Mouse (Mus musculus): ENCODE measurements around the gene Mtx1.
"Not testable (repeated sequence)": the region's sequence is repeated elsewhere in the genome, so short reads cannot be mapped to it uniquely, and the experiment has no call there.

Gene Mtx1

DNA sequence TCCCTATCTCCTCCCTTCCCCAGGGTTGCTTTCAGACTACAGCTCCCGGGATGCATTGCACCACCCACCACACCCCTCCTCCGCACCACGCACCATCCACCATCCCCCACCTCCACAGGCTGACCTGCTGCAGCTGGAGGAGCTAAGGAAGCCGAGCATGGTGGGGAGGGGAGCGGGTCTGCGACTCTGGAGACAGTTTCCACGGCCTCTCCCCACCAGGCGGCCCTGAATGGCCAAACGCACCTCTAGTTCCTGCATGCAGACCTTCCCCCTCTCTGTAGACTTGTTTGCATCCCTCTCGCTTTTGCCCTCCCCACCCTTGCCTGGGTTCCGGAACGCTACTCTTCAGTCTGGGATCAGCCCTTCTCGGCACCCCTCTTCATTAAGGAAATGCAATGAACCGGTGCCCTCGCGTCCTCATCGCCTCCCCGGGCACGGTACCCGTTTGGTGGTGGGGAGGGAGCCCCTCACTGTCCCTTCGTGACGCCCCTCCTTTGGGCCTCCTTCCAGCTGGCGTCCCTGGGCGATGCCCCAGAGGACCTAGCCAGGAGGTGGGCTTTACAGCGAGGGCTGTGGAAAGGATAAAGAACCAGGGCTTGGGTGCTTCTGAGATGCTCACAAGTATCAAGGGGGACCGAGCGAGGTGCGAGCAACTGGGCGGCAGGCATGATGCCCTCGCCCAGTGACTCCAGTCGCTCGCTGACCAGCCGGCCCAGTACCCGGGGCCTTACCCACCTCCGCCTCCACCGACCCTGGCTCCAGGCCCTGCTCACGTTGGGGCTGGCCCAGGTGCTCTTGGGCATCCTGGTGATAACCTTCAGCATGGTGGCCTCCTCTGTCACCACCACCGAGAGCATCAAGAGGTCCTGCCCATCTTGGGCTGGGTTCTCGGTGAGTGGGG, 43.6 kb downstream of the Mtx1 start, which contains the start of gene Fam189b:
Gene Fam189b (plus strand): TSS at position 86 of the 901 bp plus-strand sequence.
- peak; percentile 93 for DNase-seq (ENCODE audit: extremely low spot score)

DNA sequence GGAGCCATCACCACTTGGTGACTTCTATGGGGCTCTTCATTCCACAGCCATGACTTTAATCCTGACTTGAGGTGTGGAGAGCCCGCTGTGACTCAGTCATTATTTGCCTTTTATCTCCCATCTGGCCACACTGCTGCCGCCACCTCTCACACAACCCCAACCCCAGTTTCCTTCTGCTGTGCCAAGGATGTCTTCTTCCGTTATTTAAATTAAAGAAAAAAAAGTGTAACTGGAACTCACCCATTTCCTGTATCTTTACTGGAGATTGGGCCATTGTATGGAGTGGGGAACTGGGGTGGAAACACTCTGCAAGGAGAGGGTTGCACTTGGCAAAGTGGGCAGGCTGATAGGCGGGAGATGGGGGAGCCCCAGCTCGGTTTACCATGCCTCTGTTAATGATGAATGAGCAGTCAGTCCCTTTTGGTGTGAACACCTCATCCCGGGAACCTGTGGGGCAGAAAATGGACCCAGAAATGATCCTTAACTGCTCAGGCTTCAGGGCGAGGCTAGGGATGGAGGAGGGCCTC, 44.3 kb downstream of the Mtx1 start:
- DNase-seq (ENCODE audit: extremely low spot score), result no peak

DNA sequence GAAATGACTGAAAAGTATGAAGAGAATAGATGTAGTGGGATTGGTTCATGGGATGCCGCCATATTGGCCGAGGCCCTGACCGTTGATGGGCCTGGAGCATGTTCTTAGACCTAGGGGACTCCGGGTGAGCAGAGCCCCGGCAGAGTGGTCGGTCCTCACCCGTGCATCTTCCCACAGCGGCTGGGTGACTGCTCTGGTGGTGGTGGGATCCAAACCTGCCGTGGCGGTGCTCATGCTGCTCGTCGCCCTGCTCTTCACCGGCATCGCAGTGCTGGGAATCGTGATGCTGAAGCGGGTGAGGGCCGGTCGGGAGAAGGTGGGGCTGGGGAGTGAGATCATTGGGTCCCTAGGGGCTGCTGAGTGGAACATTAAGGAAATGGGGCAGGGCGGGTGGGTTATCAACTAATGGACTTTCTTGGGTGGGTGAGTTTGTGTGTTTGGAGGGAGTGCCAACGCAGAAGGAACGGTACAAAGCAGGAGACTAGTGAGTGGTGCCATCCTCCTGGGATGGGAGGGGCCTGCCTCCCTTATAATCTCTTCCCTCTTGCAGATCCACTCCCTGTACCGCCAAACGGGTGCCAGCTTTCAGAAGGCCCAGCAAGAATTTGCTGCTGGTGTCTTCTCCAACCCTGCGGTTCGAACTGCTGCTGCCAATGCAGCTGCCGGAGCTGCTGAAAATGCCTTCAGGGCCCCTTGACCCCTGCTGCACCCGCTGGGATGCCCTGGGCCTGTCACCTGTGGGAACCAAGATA, 45.0 kb downstream of the Mtx1 start:
- no peak for DNase-seq (ENCODE audit: extremely low spot score)

DNA sequence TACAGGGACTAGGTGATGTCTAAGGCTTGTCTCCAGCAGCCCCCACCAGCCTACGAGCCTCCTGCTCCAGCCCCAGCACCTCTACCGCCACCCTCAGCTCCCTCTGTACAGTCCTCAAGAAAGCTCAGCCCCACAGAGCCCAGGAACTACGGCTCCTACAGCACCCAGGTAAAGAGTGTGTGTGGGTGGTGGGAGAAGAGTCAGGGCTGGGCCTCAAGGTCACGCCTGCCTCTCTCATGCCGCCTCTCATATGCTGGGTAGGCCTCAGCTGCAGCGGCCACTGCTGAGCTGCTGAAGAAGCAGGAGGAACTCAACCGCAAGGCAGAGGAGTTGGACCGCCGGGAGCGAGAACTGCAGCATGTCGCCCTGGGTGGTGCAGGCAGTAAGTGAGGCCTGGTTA, 47.8 kb downstream of the Mtx1 start:
- no peak for DNase-seq (ENCODE audit: extremely low spot score)

DNA sequence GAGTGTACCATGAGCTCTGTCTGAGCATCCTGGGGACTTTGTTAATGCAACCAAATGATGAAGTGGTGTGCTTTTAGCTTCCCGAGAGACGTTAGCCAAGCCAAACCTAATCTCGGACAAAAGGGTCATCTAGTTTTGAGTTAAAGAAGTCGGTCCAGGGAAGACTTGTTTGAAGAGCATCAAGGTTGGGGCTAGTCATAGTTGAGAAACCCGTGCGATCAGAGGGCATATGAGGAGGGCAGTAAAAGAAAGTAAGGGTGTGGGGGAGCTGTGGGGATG, 48.8 kb downstream of the Mtx1 start:
- DNase-seq (ENCODE audit: extremely low spot score), result no peak

DNA sequence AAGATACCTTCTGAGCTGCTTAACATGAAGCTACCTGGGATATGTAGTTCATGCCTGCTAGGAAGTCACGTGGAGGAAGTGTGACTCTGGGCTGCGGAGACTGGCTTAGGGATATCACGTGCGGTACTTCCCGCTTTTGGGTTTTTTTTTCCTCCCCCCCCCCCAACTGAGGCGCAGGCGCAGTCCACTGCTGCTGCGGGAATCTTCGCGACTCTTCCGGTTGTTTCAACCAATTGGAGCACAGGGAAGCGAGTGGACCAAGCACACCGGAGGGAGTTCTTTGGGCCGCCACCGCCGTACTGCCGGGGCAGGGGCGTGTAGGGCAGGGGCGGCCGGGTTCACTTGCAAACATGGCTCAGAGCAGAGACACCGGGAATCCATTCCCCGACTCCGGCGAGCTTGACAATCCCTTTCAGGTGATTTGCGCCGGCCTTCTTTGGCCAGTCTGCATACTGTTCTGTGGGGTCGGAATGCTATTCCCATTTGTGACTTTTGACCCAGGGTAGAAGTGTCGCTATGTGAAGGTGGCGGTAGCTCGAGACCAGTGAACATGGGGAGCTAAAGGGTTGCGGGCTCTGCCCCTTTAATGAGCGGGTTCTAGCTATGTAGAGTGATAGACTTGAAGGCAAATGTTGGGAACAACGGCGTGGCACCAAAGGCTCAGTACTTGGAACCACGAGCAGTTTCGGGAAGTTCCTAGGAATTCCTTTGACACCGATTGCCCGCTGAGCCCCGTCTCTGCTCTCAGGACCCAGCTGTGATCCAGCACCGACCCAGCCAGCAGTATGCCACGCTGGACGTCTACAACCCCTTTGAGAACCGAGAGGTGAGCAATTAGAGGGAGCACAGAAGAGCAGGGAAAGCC, 49.4 kb downstream of the Mtx1 start, which contains the start of gene Scamp3:
Gene Scamp3 (plus strand): TSS at position 232 of the 865 bp plus-strand sequence.
- DNase-seq (ENCODE audit: extremely low spot score), result peak; percentile 95

DNA sequence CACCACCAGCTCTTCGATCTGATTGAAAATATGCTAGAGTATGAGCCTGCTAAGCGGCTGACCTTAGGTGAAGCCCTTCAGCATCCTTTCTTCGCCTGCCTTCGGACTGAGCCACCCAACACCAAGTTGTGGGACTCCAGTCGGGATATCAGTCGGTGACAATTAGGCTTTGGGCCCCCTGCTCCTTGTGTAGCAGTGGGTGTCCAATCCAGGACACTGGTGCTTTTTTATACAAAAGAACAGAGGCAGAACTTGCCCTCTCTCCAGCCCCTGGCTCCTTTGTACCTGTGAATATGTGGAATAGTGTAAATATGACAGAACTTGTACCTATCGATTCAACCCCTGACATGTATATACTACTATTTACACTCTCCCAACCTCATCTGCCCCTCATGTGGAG, 50.5 kb downstream of the Mtx1 start:
- no peak for DNase-seq (ENCODE audit: extremely low spot score)

DNA sequence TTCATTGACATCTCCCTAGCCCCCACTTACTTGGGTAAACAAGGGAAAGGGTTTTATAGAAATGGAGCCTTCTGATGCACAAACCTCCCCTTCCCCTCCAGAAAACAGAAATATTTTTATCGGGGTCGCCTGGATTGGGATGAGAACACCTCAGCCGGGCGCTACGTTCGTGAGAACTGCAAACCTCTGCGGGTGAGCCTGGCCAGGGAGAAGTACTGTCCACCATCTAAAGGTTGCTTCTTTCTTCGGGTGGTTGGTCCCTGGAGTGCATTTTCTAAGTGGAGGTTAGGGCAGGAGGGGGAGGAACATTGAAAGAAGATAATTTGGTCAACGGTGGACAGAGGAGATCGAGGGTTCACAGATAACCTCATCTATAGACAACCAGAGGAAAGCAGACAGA, 51.3 kb downstream of the Mtx1 start:
- DNase-seq (ENCODE audit: extremely low spot score), result no peak

DNA sequence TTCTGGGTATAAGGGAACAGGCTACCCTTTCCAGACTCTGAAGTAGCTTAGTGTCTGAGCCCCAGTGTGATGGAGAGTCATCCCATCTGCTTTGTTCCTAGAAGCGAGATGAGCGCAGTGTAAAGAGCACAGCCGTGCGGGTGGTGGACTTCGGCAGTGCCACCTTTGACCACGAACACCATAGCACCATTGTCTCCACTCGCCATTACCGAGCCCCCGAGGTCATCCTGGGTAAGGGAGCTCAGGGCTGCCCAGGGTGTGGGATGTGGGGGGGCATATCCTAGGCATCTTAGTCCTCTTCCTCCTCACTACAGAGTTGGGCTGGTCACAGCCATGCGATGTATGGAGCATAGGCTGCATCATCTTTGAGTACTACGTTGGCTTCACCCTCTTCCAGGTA, 52.0 kb downstream of the Mtx1 start:
- DNase-seq (ENCODE audit: extremely low spot score), result no peak

DNA sequence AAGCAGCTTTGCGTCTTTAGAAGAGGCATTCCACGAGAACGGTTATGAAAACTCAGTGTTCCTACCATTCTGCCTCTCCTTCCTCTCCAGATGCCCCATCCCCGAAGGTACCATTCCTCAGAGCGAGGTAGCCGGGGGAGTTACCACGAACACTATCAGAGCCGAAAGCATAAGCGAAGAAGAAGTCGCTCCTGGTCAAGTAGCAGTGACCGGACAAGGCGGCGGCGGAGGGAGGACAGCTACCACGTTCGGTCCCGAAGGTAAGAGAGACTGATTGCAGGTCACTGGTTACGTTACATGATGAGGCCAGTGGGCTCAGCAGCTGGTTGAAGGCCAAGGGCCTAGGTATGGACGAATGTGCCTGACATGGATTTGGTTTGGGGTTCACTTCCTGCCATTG, 59.9 kb downstream of the Mtx1 start:
- no peak for DNase-seq (ENCODE audit: extremely low spot score)

DNA sequence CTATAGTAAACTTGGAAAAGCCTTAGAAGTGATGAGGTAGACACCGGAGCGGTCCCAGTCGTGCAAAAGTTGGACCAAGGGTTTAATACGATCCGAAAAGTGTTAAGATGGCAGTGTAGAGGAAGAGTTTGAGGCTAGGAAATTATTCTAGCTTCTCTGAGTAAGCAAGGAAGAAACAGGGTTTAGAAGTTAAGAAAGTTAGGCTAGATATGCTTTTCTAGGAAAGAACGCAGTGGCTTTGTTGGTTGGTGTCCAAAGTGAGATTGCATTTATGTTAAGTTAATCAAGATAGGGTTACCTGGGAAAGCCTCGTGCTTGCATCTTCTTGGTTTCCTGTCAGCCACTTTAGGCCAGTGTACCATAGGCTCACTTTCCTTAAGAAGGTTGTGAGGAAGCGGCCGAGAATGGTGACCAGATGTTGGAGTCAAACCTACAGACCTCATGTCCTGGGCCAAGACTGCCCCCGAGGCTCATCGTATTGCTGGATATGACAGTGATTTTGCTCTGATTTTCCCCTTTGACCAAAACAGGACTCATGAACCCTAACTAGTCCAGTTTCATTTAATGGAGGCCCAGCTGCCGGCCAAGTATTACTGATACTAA, 61.5 kb downstream of the Mtx1 start:
- DNase-seq (ENCODE audit: extremely low spot score), result no peak

DNA sequence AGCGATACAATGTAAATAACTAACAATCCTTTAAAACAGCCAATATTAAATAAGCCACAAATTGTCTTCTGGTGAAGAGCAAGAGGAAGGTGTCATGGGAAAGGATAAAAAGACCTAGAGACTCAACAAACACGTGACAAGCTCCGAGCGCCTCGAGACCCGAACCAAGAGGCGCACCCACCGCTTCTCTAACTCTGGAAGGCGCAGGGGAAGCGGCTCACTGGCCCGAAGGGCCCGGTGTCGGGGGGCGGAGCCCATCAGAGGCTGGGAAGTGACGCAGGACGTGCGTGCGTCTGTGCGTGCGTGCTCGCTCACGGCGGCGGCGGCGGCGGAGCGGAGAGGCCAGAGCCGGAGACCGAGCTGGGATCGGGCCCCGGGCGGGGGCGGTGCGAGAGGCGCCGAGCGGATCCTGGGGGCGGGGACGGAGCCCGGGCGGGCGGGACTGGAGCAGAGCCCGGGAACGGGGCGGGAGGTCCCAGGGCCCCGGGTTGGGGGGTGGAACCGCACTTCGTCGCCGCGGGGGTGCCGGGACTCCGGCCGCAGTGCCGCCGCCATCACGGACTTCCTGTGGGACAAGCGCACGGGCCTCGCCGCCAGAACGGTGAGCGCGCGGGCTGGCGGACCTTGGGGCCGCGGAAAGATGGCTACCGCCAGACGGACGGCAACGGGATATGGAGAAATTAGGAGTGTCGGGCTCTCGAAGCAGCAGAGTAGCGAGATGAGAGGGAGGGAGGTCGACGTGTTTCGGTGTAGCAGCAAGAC, 62.2 kb downstream of the Mtx1 start, which contains the start of gene Clk2:
Gene Clk2 (plus strand): TSS at position 290 of the 762 bp plus-strand sequence.
- peak; percentile 95 for DNase-seq (ENCODE audit: extremely low spot score)

DNA sequence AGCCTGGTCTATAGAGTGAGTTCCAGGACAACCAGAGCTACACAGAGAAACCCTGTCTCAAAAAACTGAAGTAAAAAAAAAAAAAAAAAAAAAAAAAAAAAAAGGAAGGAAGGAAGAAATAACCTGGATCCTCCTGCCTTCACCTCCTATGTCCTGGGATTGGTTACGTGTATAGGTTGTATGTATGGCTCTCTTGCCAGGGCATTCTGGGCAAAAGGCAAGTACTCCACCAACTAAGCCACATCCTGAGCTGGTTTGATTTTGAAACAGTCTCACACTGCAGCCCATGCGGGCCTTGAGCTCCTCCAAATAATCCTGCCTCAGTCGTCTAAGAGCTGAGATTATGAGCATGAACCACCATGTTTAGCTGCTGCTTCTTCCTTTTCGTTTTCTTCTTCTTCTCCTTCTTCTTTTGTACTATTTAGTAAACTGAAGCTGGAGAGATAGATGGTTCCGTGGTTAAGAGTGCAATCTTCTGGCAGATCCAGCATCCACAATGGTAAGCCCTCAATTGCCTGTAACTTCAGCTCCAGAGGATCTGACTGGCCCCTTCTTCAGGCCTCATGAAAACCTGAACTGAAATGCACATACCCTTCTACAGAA, 63.1 kb downstream of the Mtx1 start:
- no peak for DNase-seq (ENCODE audit: extremely low spot score)

DNA sequence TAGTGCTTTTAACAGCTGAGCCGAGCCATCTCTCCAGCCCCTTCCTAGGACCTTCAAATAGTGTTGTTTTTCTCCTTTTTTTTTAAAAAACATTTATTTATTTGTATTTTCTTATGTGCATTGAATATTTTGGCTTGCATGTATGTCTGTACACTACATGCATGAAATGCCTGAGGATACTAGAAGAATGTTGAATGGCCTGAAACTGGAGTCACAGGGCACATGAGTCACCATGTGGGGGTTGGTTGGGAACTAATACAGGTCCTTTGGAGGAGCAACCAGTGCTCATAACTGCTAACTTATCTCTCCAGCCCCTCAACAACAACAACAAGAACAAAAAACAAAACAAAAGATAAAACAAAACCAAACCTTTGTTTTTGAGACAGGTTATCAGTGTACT, 63.8 kb downstream of the Mtx1 start:
- DNase-seq (ENCODE audit: extremely low spot score), result no peak

DNA sequence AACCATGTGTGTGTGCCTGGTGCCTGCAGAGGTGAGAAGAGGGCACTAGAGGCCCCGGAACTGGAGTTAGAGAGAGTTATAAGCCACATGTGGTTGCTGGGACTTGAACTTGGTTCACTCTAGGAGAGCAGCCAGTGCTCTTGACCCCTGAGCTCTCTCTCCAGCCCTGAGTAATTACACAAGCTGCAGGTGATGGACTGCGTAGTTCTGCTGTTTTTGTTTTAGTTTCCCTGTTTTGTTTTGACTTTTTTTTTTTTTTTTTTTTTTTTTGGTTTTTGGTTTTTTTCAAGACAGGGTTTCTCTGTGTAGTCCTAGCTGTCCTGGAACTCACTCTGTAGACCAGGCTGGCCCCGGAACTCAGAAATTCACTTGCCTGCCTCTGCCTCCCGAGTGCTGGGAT, 65.1 kb downstream of the Mtx1 start:
- no peak for DNase-seq (ENCODE audit: extremely low spot score)

DNA sequence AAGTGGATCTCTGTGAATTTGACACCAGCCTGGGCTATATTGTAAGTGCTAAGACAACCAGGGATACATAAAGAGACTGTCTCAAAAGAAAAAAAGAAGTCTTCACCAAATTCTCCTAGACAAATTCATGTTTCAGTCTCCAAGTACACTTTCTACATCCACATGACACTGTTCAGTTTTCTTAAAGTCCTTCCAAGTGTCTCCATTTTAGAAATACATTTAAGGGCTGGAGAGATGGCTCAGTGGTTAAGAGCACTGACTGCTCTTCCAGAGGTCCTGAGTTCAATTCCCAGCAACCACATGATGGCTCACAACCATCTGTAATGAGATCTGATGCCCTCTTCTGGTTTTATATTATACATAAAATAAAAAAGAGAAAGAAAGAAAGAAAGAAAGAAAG, 65.7 kb downstream of the Mtx1 start:
- DNase-seq (ENCODE audit: extremely low spot score), result not testable (repeated sequence)

DNA sequence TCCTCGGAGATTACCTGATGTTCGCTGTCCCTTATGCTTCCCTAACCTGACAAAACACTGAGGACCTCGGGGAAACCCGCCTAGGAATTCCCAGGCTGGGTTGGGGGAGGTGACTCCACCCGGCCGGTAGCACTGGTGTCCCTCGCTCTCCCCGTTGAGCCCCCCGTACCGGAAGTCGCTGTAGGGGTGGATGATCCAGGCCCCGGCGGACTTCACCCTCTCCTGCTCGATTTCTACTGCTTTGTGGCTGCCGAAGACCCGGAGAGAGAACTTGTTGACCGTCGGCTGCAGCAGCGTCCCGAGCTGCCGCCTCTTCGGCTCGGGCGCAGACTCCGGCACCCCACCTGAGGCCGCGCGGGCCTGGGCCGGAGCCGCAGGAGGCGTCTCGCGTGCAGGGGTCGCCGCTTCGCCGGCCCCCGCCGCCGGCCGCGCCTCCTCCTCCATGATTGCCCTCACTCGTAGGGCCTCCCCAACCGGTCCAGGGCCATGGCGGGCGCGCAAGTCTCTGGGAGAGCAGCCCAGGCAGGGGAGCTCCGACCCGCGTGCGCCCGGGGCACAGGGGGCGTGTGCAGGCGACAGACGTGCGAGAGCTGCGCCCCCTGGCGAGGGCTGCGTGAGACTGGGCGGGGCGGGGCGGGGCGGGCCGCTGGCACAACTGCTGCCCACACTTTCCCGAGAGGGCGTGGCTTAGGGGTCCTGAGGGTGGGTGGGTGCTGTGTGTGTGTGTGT, 67.1 kb downstream of the Mtx1 start, which contains the start of gene Hcn3:
Gene Hcn3 (minus strand): TSS at position 581 of the 729 bp plus-strand sequence.
- DNase-seq (ENCODE audit: extremely low spot score), result peak; percentile 82

DNA sequence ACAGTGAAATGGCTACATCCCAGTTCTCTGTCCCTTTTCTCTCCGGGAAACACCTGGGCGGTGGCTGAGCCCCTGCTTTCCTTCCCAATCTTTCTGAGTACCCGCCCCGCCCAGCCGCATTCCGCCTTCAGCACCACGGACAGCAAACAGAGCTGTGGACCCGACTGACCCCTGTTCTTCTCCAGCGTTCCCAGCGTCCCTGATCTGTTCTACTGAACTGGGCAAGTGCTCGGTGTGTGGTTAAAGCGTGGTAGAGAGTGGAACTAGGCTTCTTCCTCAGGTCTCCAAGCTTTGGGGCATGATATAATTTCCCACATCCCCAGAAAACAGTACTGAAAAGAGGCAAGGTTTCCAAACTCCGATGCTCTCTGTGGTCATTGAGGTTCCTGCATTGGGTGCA, 67.7 kb downstream of the Mtx1 start:
- peak; percentile 79 for DNase-seq (ENCODE audit: extremely low spot score)
